Mouse (Mus musculus) liver, adult 2 months (tissue): ENCODE measurements around the gene Aasdh. TPM values are rescaled to one million over a fixed set of nuclear protein-coding genes. Genes with fewer than 3 reads are reported as not detected.

Experiments
- DNase-seq: peaks from one replicate; pipeline ENCODE4 v3.0.0-alpha.2; 2011; ENCODE audit warnings: low read depth, low spot score; ENCODE audit errors: extremely low read depth
- H3K27ac ChIP-seq: fragments of 200-500 bp; replicated peaks from 2 replicates; pipeline ENCODE4 v1.5.1; 2012; ENCODE audit warnings: low read depth, mild to moderate bottlenecking, control low read depth, inconsistent platforms, low read length; ENCODE audit not compliant: insufficient read depth
- H3K27me3 ChIP-seq: fragments of 200-500 bp; 2 replicates; pipeline ENCODE4 v1.6.1; 2012; ENCODE audit warnings: mild to moderate bottlenecking, moderate library complexity, low read length, inconsistent platforms; ENCODE audit not compliant: control insufficient read depth, insufficient read depth
- H3K36me3 ChIP-seq: fragments of 200-500 bp; 2 replicates; pipeline ENCODE4 v1.6.1; 2012; ENCODE audit warnings: low read length, inconsistent platforms; ENCODE audit not compliant: control insufficient read depth, insufficient read depth
- H3K4me1 ChIP-seq: fragments of 200-500 bp; 2 replicates; pipeline ENCODE4 v1.6.1; 2011; ENCODE audit warnings: low read length; ENCODE audit not compliant: control insufficient read depth, insufficient read depth
- H3K4me3 ChIP-seq: fragments of 200-500 bp; 2 replicates; pipeline ENCODE4 v1.5.1; 2011; ENCODE audit warnings: low read depth, mild to moderate bottlenecking, control low read depth, low read length, moderate library complexity; ENCODE audit not compliant: insufficient read depth
- H3K79me2 ChIP-seq: fragments of 200-500 bp; 2 replicates; pipeline ENCODE4 v1.6.1; 2012; ENCODE audit warnings: inconsistent platforms, mild to moderate bottlenecking, low read length, moderate library complexity; ENCODE audit not compliant: control insufficient read depth, insufficient read depth
- H3K9ac ChIP-seq: fragments of 200-500 bp; 2 replicates; pipeline ENCODE4 v1.6.1; 2012; ENCODE audit warnings: low read depth, mild to moderate bottlenecking, control low read depth, inconsistent platforms, low read length
- CTCF ChIP-seq: fragments of 200-500 bp; IDR thresholded peaks from 2 replicates; pipeline ENCODE4 v1.5.1; 2011; ENCODE audit warnings: low read depth, low read length, control low read depth
- POLR2A ChIP-seq: fragments of 200-500 bp; IDR thresholded peaks from 2 replicates; pipeline ENCODE4 v1.6.1; 2011; ENCODE audit warnings: low read length, control low read depth; ENCODE audit not compliant: insufficient read depth; ENCODE audit errors: extremely low read depth
- WGBS: fragments of 180-500 bp; shearing (Covaris S2); methylation state at CpG from one replicate; pipeline ENCODE4 v1.1.7; 2018; 5-methylcytosine and 5-hydroxymethylcytosine counted together
- polyA plus RNA-seq: library from polyadenylated mRNA; depleted of rRNA; stranded (reverse); fragments of >200 nt; gene quantifications from 2 replicates; pipeline ENCODE4 v1.2.3, GENCODE M21; 2012
- total RNA-seq: library from RNA; depleted of rRNA; stranded (reverse); fragments of >200 nt; gene quantifications from 2 replicates; pipeline ENCODE4 v1.2.3, GENCODE M21; 2014

Gene Aasdh
- total and polyA plus RNA-seq, 2 experiments = 9.7 to 14.3 TPM

GRCm38 (mm10) chr5:76951106-76952027 lies 46.1 kb upstream of the Aasdh start, which contains the start of the genes Paics and Ppat:
Paics (plus strand) TSS chr5:76951307.
Ppat (minus strand) TSS chr5:76951578.
- DNase-seq = peak; percentile 92
- Histone ChIP-seq H3K4me3 (peak within 1 kb of the TSS; percentile 92), H3K27me3 (no peaks in the 10 kb centered on the region), H3K9ac (peak within 1 kb of the TSS; percentile 96), H3K36me3 (peaks cover 3% of the 10 kb centered on the region), H3K79me2 (peaks cover 19% of the 10 kb centered on the region; the same call in 1 of the 2 replicates), H3K4me1 (peaks cover 33% of the 10 kb centered on the region), H3K27ac (peak within 1 kb of the TSS; percentile 95)
- under 1% methylated on average over 81 of the region's 81 CpGs for WGBS
- TF ChIP-seq POLR2A (peak; percentile 87), CTCF (no peak)

GRCm38 (mm10) chr5:76950343-76951105 lies 45.2 kb upstream of the Aasdh start:
- peak; percentile 56 for DNase-seq
- peak overlapping the region; percentile 77 for H3K27ac ChIP-seq
- H3K27me3 ChIP-seq = no peaks in the 10 kb centered on the region
- H3K79me2 ChIP-seq = peaks cover 23% of the 10 kb centered on the region; the same call in 1 of the 2 replicates
- peak overlapping the region; percentile 75 for H3K9ac ChIP-seq
- H3K36me3 ChIP-seq = peaks cover 3% of the 10 kb centered on the region; the same call in 1 of the 2 replicates
- TF ChIP-seq POLR2A (no peak), CTCF (no peak)
- under 1% methylated on average over 24 of the region's 24 CpGs for WGBS
- peak overlapping the region; percentile 77 for H3K4me3 ChIP-seq
- H3K4me1 ChIP-seq = peaks cover 33% of the 10 kb centered on the region

- TF ChIP-seq POLR2A (no peak), CTCF (no peak)
- no peak overlapping the region for H3K9ac ChIP-seq
- H3K27me3 ChIP-seq = no peaks in the 10 kb centered on the region
- H3K4me3 ChIP-seq = no peak overlapping the region
- no peak for DNase-seq
- peaks cover 22% of the 10 kb centered on the region for H3K4me1 ChIP-seq
- H3K36me3 ChIP-seq = peaks cover 2% of the 10 kb centered on the region; the same call in 1 of the 2 replicates
- 76% methylated on average over 4 of the region's 4 CpGs for WGBS
- H3K27ac ChIP-seq = no peak overlapping the region
- H3K79me2 ChIP-seq = peaks cover 28% of the 10 kb centered on the region; the same call in 1 of the 2 replicates
Observed at GRCm38 (mm10) chr5:76947758-76948157, 42.4 kb upstream of the Aasdh start.

- peak overlapping the region; percentile 15; the same call in 1 of the 2 replicates for H3K27ac ChIP-seq
- 9% methylated on average over 4 of the region's 4 CpGs for WGBS
- TF ChIP-seq POLR2A (no peak), CTCF (no peak)
- H3K4me3 ChIP-seq = no peak overlapping the region
- peak; percentile 50 for DNase-seq
- H3K36me3 ChIP-seq = peaks cover 2% of the 10 kb centered on the region; the same call in 1 of the 2 replicates
- peaks cover 24% of the 10 kb centered on the region for H3K4me1 ChIP-seq
- H3K79me2 ChIP-seq = peaks cover 28% of the 10 kb centered on the region; the same call in 1 of the 2 replicates
- H3K27me3 ChIP-seq = no peaks in the 10 kb centered on the region
- no peak overlapping the region for H3K9ac ChIP-seq
Observed at GRCm38 (mm10) chr5:76947142-76947541, 41.8 kb upstream of the Aasdh start.

GRCm38 (mm10) chr5:76945678-76946033 lies 40.3 kb upstream of the Aasdh start:
- H3K4me1 ChIP-seq = peaks cover 31% of the 10 kb centered on the region

More at GRCm38 (mm10) chr5:76945678-76946033, 40.3 kb upstream of the Aasdh start:
- H3K27me3 ChIP-seq = no peaks in the 10 kb centered on the region
- H3K9ac ChIP-seq = no peak overlapping the region
- 73% methylated on average over 2 of the region's 2 CpGs for WGBS
- DNase-seq = no peak
- no peak overlapping the region for H3K4me3 ChIP-seq
- no peak for TF ChIP-seq CTCF
- TF ChIP-seq POLR2A = no peak
- H3K79me2 ChIP-seq = peaks cover 31% of the 10 kb centered on the region; the same call in 1 of the 2 replicates
- peaks cover 2% of the 10 kb centered on the region; the same call in 1 of the 2 replicates for H3K36me3 ChIP-seq
- H3K27ac ChIP-seq = no peak overlapping the region
